Mouse (Mus musculus) small intestine, adult 2 months (tissue): ENCODE measurements around the gene Tubg1. TPM values are rescaled to one million over a fixed set of nuclear protein-coding genes. Genes with fewer than 3 reads are reported as not detected.
A peak's percentile ranks its signal among the peaks of the same experiment; 100 is the strongest.

ENCODE experiments used
- H3K27ac ChIP-seq: fragments of 200-500 bp; 2 replicates; pipeline ENCODE4 v1.5.1; 2012; ENCODE audit warnings: low read depth, low read length, control low read depth, inconsistent platforms; ENCODE audit not compliant: insufficient read depth
- H3K27me3 ChIP-seq: fragments of 200-500 bp; 2 replicates; pipeline ENCODE4 v1.6.1; 2012; ENCODE audit warnings: mild to moderate bottlenecking, moderate library complexity, low read length, inconsistent platforms; ENCODE audit not compliant: control insufficient read depth, insufficient read depth
- H3K36me3 ChIP-seq: fragments of 200-500 bp; 2 replicates; pipeline ENCODE4 v1.6.1; 2012; ENCODE audit warnings: mild to moderate bottlenecking, low read length, control low read depth, inconsistent platforms; ENCODE audit not compliant: control insufficient read depth, insufficient read depth
- H3K4me1 ChIP-seq: fragments of 200-500 bp; 2 replicates; pipeline ENCODE4 v1.6.1; 2012; ENCODE audit warnings: low read length, inconsistent platforms, mixed read lengths; ENCODE audit not compliant: control insufficient read depth, insufficient read depth, insufficient read length
- H3K4me3 ChIP-seq: fragments of 200-500 bp; 2 replicates; pipeline ENCODE4 v1.5.1; 2012; ENCODE audit warnings: low read depth, mild to moderate bottlenecking, control low read depth, inconsistent platforms, low read length, moderate library complexity
- CTCF ChIP-seq: fragments of 200-500 bp; IDR thresholded peaks from 2 replicates; pipeline ENCODE4 v1.5.1; 2012; ENCODE audit warnings: low read depth, mild to moderate bottlenecking, control low read depth, inconsistent platforms, low read length, moderate library complexity, mixed read lengths; ENCODE audit not compliant: insufficient replicate concordance, insufficient read length; ENCODE audit errors: extremely low read depth
- POLR2A ChIP-seq: fragments of 200-500 bp; IDR thresholded peaks from 2 replicates; pipeline ENCODE4 v1.6.1; 2012; ENCODE audit warnings: low read depth, mild to moderate bottlenecking, control low read depth, inconsistent platforms, low read length, moderate library complexity
- WGBS: fragments of 180-500 bp; shearing (Covaris S2); methylation state at CpG from one replicate; pipeline ENCODE4 v1.1.7; 2018; 5-methylcytosine and 5-hydroxymethylcytosine counted together
- polyA plus RNA-seq: library from polyadenylated mRNA; depleted of rRNA; stranded (reverse); fragments of >200 nt; gene quantifications from 2 replicates; pipeline ENCODE4 v1.2.3, GENCODE M21; 2012

The Tubg1 gene
- polyA plus RNA-seq, 1 experiment = 16.2 TPM

- Histone ChIP-seq H3K27ac (peak overlapping the region; percentile 79), H3K36me3 (no peaks in the 10 kb centered on the region), H3K4me1 (peaks cover 26% of the 10 kb centered on the region), H3K4me3 (peak overlapping the region; percentile 84), H3K27me3 (peaks cover 13% of the 10 kb centered on the region)
- TF ChIP-seq CTCF (no peak), POLR2A (no peak)
- WGBS = 7% methylated on average over 10 of the region's 10 CpGs
These were observed 38.1 kb upstream of the Tubg1 start for GRCm38 (mm10) chr11:101081659-101082058.

DNA sequence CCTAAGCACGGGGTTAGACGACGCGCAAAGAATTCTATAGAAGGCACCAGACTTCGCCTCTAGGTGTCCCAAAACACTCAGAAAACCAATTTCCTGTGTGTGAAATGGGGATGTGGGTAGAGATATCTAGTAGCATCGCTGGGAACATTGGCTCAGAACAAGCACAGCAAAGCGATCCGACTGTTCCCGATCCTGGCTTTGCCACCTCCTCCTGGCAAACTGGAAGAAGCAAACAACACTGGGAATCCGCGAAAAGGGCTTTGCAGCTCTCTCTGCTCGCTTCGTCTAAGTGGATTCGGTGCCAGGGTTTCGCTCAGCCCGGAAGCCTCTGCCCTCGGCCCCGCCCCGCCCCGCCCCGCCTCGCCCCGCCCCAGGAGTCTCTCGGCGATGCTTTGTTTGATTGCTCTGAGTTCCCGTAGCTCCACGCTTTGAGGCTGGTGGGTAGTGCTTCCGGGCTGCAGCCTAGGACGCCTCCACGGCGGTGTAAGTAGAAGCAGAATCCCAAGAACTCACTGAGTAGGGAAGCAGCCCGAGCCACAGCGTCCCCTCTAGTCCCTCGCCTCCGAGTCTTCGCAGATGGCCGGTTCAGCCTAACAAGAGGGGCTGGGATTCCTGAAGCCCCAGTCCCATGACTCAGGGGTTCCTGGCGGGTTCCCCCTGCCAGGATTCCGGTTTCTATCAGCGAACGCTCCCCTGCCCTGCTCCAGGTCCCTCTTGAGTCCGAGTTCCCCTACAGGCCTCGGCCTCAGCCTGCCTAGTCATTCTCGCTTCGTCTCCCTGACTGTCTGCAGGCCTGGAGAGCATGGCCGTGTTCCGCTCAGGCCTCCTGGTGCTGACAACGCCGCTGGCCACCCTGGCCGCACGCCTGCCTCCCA lies 37.3 kb upstream of the Tubg1 start, which contains the start of gene Coasy:
TSS of gene Coasy (plus strand) at position 358 of the 875 bp plus-strand sequence.
- Histone ChIP-seq H3K27ac (peak within 1 kb of the TSS; percentile 79), H3K4me1 (peaks cover 27% of the 10 kb centered on the region), H3K4me3 (peak within 1 kb of the TSS; percentile 84), H3K36me3 (no peaks in the 10 kb centered on the region), H3K27me3 (peaks cover 13% of the 10 kb centered on the region)
- WGBS = under 1% methylated on average over 51 of the region's 51 CpGs
- peak; percentile 54; the same call in 1 of the 2 replicates for TF ChIP-seq CTCF
- TF ChIP-seq POLR2A = peak; percentile 80

DNA sequence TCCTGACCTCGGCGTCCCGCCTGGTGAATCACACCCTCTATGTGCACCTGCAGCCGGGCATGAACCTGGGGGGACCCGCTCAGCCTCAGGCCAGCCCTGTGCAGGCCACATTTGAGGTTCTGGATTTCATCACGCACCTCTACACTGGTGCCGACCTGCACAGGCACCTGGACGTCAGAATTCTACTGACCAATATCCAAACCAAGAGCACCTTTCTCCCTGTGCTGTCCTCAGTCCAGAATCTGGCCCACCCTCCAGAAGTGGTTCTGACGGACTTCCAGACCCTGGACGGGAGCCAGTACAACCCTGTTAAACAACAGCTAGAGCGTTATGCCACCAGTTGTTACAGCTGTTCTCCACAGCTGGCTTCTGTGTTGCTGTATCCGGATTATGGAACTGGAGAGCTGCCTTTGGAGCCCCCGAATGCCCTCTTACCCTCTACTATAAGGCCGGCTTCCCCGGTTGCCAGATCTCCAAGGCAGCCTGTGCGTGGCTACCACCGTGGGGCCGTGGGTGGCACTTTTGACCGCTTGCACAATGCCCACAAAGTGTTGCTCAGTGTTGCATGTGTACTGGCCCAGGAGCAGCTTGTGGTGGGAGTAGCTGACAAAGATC lies 36.5 kb upstream of the Tubg1 start:
- TF ChIP-seq POLR2A (no peak), CTCF (no peak)
- H3K27me3 ChIP-seq = peaks cover 13% of the 10 kb centered on the region
- H3K4me1 ChIP-seq = peaks cover 31% of the 10 kb centered on the region
- WGBS = 13% methylated on average over 19 of the region's 19 CpGs
- H3K36me3 ChIP-seq = peaks cover under 1% of the 10 kb centered on the region
- H3K27ac ChIP-seq = peak overlapping the region; percentile 78
- H3K4me3 ChIP-seq = peak overlapping the region; percentile 84

DNA sequence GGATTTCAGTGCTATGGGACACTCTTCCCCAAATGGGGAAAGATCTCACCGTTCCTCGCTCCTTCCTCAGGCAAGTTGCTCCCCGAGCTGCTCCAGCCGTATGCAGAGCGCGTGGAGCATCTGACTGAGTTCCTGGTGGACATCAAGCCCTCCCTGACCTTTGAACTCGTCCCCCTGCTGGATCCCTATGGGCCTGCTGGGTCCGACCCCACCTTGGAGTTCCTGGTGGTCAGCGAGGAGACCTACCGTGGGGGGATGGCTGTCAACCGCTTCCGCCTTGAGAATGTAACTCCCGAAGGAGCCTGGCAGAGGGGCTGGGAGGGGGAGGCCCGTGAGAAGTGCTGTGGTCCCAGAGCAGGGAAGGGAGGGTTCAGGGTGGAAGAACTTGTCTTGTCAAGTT lies 35.5 kb upstream of the Tubg1 start:
- peaks cover 9% of the 10 kb centered on the region for H3K27me3 ChIP-seq
- no peak for TF ChIP-seq POLR2A
- no peak for TF ChIP-seq CTCF
- H3K4me3 ChIP-seq = no peak overlapping the region
- 87% methylated on average over 14 of the region's 14 CpGs for WGBS
- peaks cover 11% of the 10 kb centered on the region for H3K36me3 ChIP-seq
- peaks cover 32% of the 10 kb centered on the region for H3K4me1 ChIP-seq
- no peak overlapping the region for H3K27ac ChIP-seq

DNA sequence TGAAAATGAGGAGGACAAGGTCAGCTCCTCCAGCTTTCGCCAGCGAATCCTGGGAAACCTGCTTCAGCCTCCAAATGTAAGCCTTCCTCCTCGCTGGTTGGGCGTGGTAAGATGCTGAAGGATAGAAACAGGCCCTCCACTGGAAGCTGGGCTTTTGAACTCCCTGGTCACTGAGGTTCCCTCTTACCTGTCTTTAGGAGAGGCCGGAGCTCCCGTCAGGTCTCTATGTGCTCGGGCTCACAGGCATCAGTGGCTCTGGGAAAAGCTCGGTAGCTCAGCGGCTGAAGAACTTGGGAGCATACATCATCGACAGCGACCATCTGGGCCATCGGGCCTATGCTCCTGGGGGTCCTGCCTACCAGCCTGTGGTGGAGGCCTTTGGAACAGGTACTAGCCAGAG lies 34.9 kb upstream of the Tubg1 start:
- Histone ChIP-seq H3K27me3 (peaks cover 3% of the 10 kb centered on the region), H3K27ac (no peak overlapping the region), H3K4me1 (peaks cover 32% of the 10 kb centered on the region), H3K4me3 (no peak overlapping the region), H3K36me3 (peaks cover 17% of the 10 kb centered on the region)
- 96% methylated on average over 12 of the region's 12 CpGs for WGBS
- TF ChIP-seq CTCF (no peak), POLR2A (no peak)

GRCm38 (mm10) chr11:101085617-101086322 lies 34.0 kb upstream of the Tubg1 start:
- Histone ChIP-seq H3K4me1 (peaks cover 29% of the 10 kb centered on the region), H3K27me3 (no peaks in the 10 kb centered on the region), H3K36me3 (peaks cover 24% of the 10 kb centered on the region), H3K27ac (peak overlapping the region; percentile 94), H3K4me3 (no peak overlapping the region)
- 87% methylated on average over 18 of the region's 18 CpGs for WGBS
- TF ChIP-seq CTCF (no peak), POLR2A (no peak)

- Histone ChIP-seq H3K27ac (peak overlapping the region; percentile 94), H3K27me3 (no peaks in the 10 kb centered on the region), H3K4me1 (peaks cover 29% of the 10 kb centered on the region), H3K4me3 (peak overlapping the region; percentile 1; the same call in 1 of the 2 replicates), H3K36me3 (peaks cover 29% of the 10 kb centered on the region)
- WGBS = 60% methylated on average over 6 of the region's 6 CpGs
- TF ChIP-seq CTCF = no peak
These were observed 33.4 kb upstream of the Tubg1 start for GRCm38 (mm10) chr11:101086323-101086674.
